In the genomic region with DNA sequence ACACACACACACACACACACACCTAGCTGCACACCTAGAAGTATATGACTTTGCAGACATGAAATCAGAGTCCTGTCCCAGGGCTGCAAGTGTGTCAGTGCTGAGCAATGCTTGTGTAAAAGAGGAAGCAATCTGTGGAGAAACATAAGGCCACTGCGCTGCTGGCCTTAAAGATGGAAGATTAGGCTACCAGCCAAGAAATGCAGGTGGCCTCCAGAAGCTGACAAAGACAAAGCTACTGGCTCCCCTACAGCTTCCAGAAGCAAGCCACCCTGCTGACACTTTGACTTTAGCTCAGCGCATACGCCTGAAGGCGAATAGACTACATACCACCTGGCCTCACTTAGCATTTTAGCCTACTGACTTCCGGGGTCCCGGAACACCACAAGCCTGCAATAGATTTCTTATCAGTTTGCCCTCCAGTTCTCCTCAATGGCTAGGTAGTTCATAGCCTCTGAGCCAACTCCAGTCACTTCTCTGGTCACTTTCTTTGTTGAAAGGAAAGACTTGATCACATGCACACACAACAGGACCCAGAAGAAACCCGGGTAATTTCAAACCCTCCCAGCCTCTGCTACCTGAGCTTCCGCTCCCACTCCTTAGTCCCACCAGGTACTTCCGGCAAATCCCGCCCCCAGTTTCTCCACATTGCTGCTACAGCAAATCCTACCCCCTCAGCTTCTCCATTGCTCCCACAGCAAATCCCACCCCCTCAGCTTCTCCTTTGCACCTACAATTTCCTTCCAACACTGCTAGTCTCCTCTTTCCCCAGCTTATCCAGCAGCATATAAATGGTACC, we compare ENCODE assay signal across 11 mouse cellular contexts. TPM values are rescaled to one million over a fixed set of nuclear protein-coding genes. Genes with fewer than 3 reads are reported as not detected.
DNase-seq lines count a peak whose midpoint lies in the region; ATAC-seq lines count a peak whose summit lies in the region.
"Had no signal": no experiment of that assay in that cellular context is flagged by ENCODE, and none has a peak within 500 bp of the region (broad histone marks: within the 10 kb centered on the region; RNA-seq: fewer than 3 reads in every experiment).

No protein-coding gene starts in this region.

- WGBS in forebrain, embryonic 14.5 days = 48% methylated on average over 10 of the region's 10 CpGs
- WGBS in forebrain, embryonic 10.5 days = 49% methylated on average over 10 of the region's 10 CpGs
- WGBS in midbrain, embryonic 15.5 days = 48% methylated on average over 10 of the region's 10 CpGs
- 47% methylated on average over 10 of the region's 10 CpGs for WGBS in midbrain, embryonic 16.5 days

- H3K27me3 ChIP-seq in forebrain, embryonic 14.5 days (replicated peaks; ENCODE audit: control insufficient read depth, insufficient read depth, low read length) = no peaks in the 10 kb centered on the region
- H3K27me3 ChIP-seq in forebrain, embryonic 10.5 days (ENCODE audit: poor library complexity, severe bottlenecking) = no peaks in the 10 kb centered on the region
- H3K27me3 ChIP-seq in midbrain, embryonic 15.5 days (replicated peaks) = no peaks in the 10 kb centered on the region
- H3K27me3 ChIP-seq in midbrain, embryonic 16.5 days (ENCODE audit: control insufficient read depth, insufficient read depth, low read depth, low read length) = no peaks in the 10 kb centered on the region
- H3K27me3 ChIP-seq: heart, embryonic 15.5 days; midbrain, embryonic 12.5 days; Patski had no signal

- no peaks in the 10 kb centered on the region for H3K36me3 ChIP-seq in forebrain, embryonic 14.5 days (ENCODE audit: control insufficient read depth, insufficient read depth, low read length)
- no peaks in the 10 kb centered on the region for H3K36me3 ChIP-seq in forebrain, embryonic 10.5 days (replicated peaks)
- H3K36me3 ChIP-seq in midbrain, embryonic 15.5 days (replicated peaks) = no peaks in the 10 kb centered on the region
- no peaks in the 10 kb centered on the region for H3K36me3 ChIP-seq in midbrain, embryonic 16.5 days (ENCODE audit: control insufficient read depth, insufficient read depth, low read length)
- H3K36me3 ChIP-seq: heart, embryonic 15.5 days; midbrain, embryonic 12.5 days had no signal

- peak; percentile 67 for ATAC-seq in forebrain, embryonic 14.5 days
- 0 out of 2 replicates have a peak, but pooled peaks have one; percentile 20 for ATAC-seq in midbrain, embryonic 15.5 days (replicated peaks)
- ATAC-seq in midbrain, embryonic 16.5 days = no peak
- ATAC-seq in granulocyte monocyte progenitor cell, adult 5-6 weeks (replicated peaks; ENCODE audit: poor library complexity, severe bottlenecking) = peak; percentile 87
- ATAC-seq in neutrophil, adult 5-6 weeks (ENCODE audit: extremely low read depth, insufficient number of reproducible peaks, low FRiP score, poor library complexity, severe bottlenecking) = peak; percentile 76
- ATAC-seq: Patski had no signal

- H3K27ac ChIP-seq in forebrain, embryonic 14.5 days (ENCODE audit: low read depth, low read length) = no peak overlapping the region
- H3K27ac ChIP-seq in forebrain, embryonic 10.5 days = no peak overlapping the region
- H3K27ac ChIP-seq in midbrain, embryonic 15.5 days = no peak overlapping the region
- no peak overlapping the region for H3K27ac ChIP-seq in midbrain, embryonic 16.5 days (ENCODE audit: low read length)
- H3K27ac ChIP-seq: heart, embryonic 15.5 days; midbrain, embryonic 12.5 days had no signal

- H3K4me2 ChIP-seq in forebrain, embryonic 14.5 days (ENCODE audit: low read length) = no peak overlapping the region
- H3K4me2 ChIP-seq in midbrain, embryonic 15.5 days = no peak overlapping the region
- H3K4me2 ChIP-seq in midbrain, embryonic 16.5 days (ENCODE audit: low read length) = no peak overlapping the region
- H3K4me2 ChIP-seq: heart, embryonic 15.5 days; midbrain, embryonic 12.5 days had no signal

- no peak overlapping the region for H3K4me3 ChIP-seq in forebrain, embryonic 14.5 days (ENCODE audit: low read depth, low read length)
- H3K4me3 ChIP-seq in forebrain, embryonic 10.5 days = no peak overlapping the region
- H3K4me3 ChIP-seq in midbrain, embryonic 15.5 days = no peak overlapping the region
- no peak overlapping the region for H3K4me3 ChIP-seq in midbrain, embryonic 16.5 days (ENCODE audit: low read depth, low read length)
- H3K4me3 ChIP-seq: heart, embryonic 15.5 days; midbrain, embryonic 12.5 days had no signal

- no peaks in the 10 kb centered on the region for H3K9me3 ChIP-seq in forebrain, embryonic 14.5 days (replicated peaks; ENCODE audit: control insufficient read depth, low read length)
- no peaks in the 10 kb centered on the region for H3K9me3 ChIP-seq in forebrain, embryonic 10.5 days
- no peaks in the 10 kb centered on the region for H3K9me3 ChIP-seq in midbrain, embryonic 15.5 days
- no peaks in the 10 kb centered on the region for H3K9me3 ChIP-seq in midbrain, embryonic 16.5 days (replicated peaks; ENCODE audit: control insufficient read depth, low read length, poor library complexity, severe bottlenecking)
- H3K9me3 ChIP-seq: heart, embryonic 15.5 days; midbrain, embryonic 12.5 days had no signal

- H3K9ac ChIP-seq in forebrain, embryonic 14.5 days (ENCODE audit: low read length) = no peak overlapping the region
- H3K9ac ChIP-seq in midbrain, embryonic 15.5 days = no peak overlapping the region
- H3K9ac ChIP-seq in midbrain, embryonic 16.5 days (ENCODE audit: low read depth, low read length) = no peak overlapping the region
- H3K9ac ChIP-seq: heart, embryonic 15.5 days; midbrain, embryonic 12.5 days had no signal

- H3K4me1 ChIP-seq in forebrain, embryonic 14.5 days (ENCODE audit: control insufficient read depth, insufficient read depth, low read length) = peaks cover 5% of the 10 kb centered on the region; the same call in 1 of the 2 replicates
- peaks cover 6% of the 10 kb centered on the region; the same call in 1 of the 2 replicates for H3K4me1 ChIP-seq in forebrain, embryonic 10.5 days
- H3K4me1 ChIP-seq in midbrain, embryonic 15.5 days = peaks cover 3% of the 10 kb centered on the region; the same call in 1 of the 2 replicates
- H3K4me1 ChIP-seq in midbrain, embryonic 16.5 days (ENCODE audit: control insufficient read depth, insufficient read depth, low read length) = no peaks in the 10 kb centered on the region; the same call in 1 of the 2 replicates

- DNase-seq in forebrain, embryonic 14.5 days (ENCODE audit: low spot score) = peak; percentile 74
- no peak for DNase-seq in forebrain, embryonic 10.5 days (ENCODE audit: extremely low spot score, low spot score)
- DNase-seq in ovary, postnatal 10 days (ENCODE audit: low spot score) = no peak
- DNase-seq in layer of hippocampus, postnatal 25 days (ENCODE audit: extremely low spot score in 1 of 2, low spot score in 1 of 2) = no peak

RNA-seq across cellular contexts. Expression of a gene that starts 23.0 kb away (rescaled TPM):
- polyA plus RNA-seq in forebrain, embryonic 14.5 days (2014; fragmentation: Nextera tagmentation; extraction: Ambion mirVana) = 351 and 398 TPM in 2 replicates
- polyA plus RNA-seq in forebrain, embryonic 10.5 days (2016; fragmentation: Nextera tagmentation; extraction: Ambion mirVana) = 278 and 287 TPM in 2 replicates
- polyA plus RNA-seq in midbrain, embryonic 15.5 days (2015; fragmentation: Nextera tagmentation; extraction: Ambion mirVana) = 330 and 368 TPM in 2 replicates
- 376 and 385 TPM in 2 replicates for polyA plus RNA-seq in midbrain, embryonic 16.5 days (2015; fragmentation: Nextera tagmentation; extraction: Ambion mirVana)
- total RNA-seq in granulocyte monocyte progenitor cell, adult 5-6 weeks (2014; fragmentation: Nextera tagmentation) = 89.7 and 90.9 TPM in 2 replicates
- 126 and 130 TPM in 2 replicates for total RNA-seq in granulocyte monocyte progenitor cell, adult 5-6 weeks (2017)
- 117 and 139 TPM in 2 replicates for total RNA-seq in neutrophil, adult 5-6 weeks (2017)
- 100 to 1,000 TPM; 214 to 234 TPM for total RNA-seq in layer of hippocampus, postnatal 25 days (2021)

RNA-seq across cellular contexts. Expression of a gene that starts 31.2 kb away (rescaled TPM):
- polyA plus RNA-seq in forebrain, embryonic 14.5 days (2014; fragmentation: Nextera tagmentation; extraction: Ambion mirVana) = 30.1 and 32.0 TPM in 2 replicates
- 37.0 and 38.8 TPM in 2 replicates for polyA plus RNA-seq in forebrain, embryonic 10.5 days (2016; fragmentation: Nextera tagmentation; extraction: Ambion mirVana)
- 42.1 and 42.5 TPM in 2 replicates for polyA plus RNA-seq in midbrain, embryonic 15.5 days (2015; fragmentation: Nextera tagmentation; extraction: Ambion mirVana)
- 38.4 and 46.0 TPM in 2 replicates for polyA plus RNA-seq in midbrain, embryonic 16.5 days (2015; fragmentation: Nextera tagmentation; extraction: Ambion mirVana)
- 49.7 and 51.3 TPM in 2 replicates for total RNA-seq in granulocyte monocyte progenitor cell, adult 5-6 weeks (2014; fragmentation: Nextera tagmentation)
- 23.7 and 28.1 TPM in 2 replicates for total RNA-seq in granulocyte monocyte progenitor cell, adult 5-6 weeks (2017)
- total RNA-seq in neutrophil, adult 5-6 weeks (2017) = 29.8 and 30.3 TPM in 2 replicates
- 10 to 100 TPM; 81.8 to 83.5 TPM for total RNA-seq in layer of hippocampus, postnatal 25 days (2021)
